Mouse (Mus musculus): Measurements from ENCODE around the gene Glrx. TPM values are rescaled to one million over a fixed set of nuclear protein-coding genes. Genes with fewer than 3 reads are reported as not detected.

Gene Glrx
- 86.1 and 87.0 TPM in 2 replicates for polyA plus RNA-seq (2015; fragmentation: Nextera tagmentation; extraction: Ambion mirVana)

DNA sequence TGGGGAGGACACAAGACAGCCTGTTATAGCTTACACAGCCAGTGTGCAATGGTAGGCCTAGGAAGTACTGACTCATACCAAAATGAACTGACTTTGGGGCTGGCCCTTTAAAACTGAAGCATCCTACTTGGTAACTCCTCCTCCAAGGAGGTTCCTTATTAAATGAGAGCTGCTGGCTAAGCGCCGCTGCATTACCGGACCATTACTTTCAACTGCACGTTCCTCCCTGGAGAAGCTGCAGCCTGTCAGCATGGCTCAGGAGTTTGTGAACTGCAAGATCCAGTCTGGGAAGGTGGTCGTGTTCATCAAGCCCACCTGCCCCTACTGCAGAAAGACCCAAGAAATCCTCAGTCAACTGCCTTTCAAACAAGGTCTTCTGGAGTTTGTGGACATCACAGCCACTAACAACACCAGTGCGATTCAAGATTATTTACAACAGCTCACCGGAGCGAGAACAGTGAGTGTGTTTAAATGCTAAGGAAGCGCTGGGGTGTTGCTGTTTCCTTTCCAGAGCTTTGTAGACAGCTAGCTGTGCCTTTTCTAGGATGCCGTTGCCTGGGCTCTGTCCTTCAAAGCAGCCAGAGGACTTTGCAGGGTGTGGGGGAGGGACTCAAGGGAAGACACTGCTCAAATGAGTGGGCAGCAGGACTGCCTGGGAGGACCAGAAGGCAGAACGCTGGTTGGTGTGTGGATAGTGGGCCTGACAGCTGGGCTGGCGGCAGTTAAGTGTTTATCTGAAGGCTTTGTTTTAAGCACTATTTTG is at the start of gene Glrx:
TSS of gene Glrx (plus strand) at position 150 of the 763 bp plus-strand sequence.
- peak within 1 kb of the TSS; percentile 57 for H3K4me3 ChIP-seq (replicated peaks)
- H3K4me1 ChIP-seq = peaks cover 39% of the 10 kb centered on the region
- H3K9ac ChIP-seq (replicated peaks) = peak within 1 kb of the TSS; percentile 43
- peak; percentile 95 for ATAC-seq (ENCODE audit: low FRiP score)
- H3K27me3 ChIP-seq (replicated peaks) = no peaks in the 10 kb centered on the region
- peak within 1 kb of the TSS; percentile 74 for H3K4me2 ChIP-seq
- H3K27ac ChIP-seq (replicated peaks) = peak within 1 kb of the TSS; percentile 79
- WGBS = under 1% methylated on average over 12 of the region's 12 CpGs
- H3K9me3 ChIP-seq (replicated peaks) = no peaks in the 10 kb centered on the region
- no peaks in the 10 kb centered on the region for H3K36me3 ChIP-seq

DNA sequence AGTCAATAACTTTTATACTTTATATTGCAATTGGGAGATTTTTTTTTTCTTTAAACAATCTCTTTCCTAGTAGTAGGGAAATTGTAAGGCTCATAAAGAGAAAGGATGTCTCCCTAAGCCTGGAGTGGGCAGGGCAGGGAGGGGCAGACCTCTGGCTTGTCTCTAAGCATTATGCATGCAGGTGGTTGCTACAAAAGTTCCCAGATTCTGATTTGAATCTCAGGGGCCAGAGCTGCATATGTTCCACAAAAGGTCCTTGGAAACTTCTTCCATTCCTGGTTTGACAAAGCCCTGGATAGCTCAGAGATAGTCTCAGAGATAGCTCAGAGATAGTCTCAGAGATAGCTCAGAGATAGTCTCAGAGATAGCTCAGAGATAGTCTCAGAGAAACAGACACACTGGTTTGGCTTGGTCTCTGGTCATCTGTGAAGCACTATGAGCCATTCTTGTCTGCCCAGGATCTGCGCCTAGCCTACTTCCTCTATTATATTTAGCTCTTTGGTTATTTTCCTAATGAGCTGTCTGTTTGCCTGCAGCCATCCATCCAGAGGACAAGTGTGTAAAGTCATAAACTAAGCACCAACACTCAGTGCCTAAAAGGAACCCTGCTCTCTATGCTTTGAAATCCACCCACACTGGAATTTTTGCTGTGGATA is 49.0 kb upstream of the Glrx start:
- 79% methylated on average over 1 of the region's 1 CpGs for WGBS
- no peaks in the 10 kb centered on the region for H3K4me1 ChIP-seq

GRCm38 (mm10) chr13:75793863-75794629 is 45.6 kb upstream of the Glrx start:
- H3K4me3 ChIP-seq (replicated peaks) = no peak overlapping the region
- no peaks in the 10 kb centered on the region for H3K36me3 ChIP-seq
- 0 out of 2 replicates have a peak, but pooled peaks cover 3% of the 10 kb centered on the region for H3K4me1 ChIP-seq
- no peak overlapping the region for H3K4me2 ChIP-seq
- no peak for ATAC-seq (ENCODE audit: low FRiP score)
- H3K9me3 ChIP-seq (replicated peaks) = no peaks in the 10 kb centered on the region
- H3K9ac ChIP-seq (replicated peaks) = no peak overlapping the region
- WGBS = 59% methylated on average over 6 of the region's 6 CpGs
- H3K27ac ChIP-seq (replicated peaks) = no peak overlapping the region
- no peaks in the 10 kb centered on the region for H3K27me3 ChIP-seq (replicated peaks)

More for the DNA sequence above, 49.0 kb upstream of the Glrx start:
- Histone ChIP-seq H3K27me3 (replicated peaks) (no peaks in the 10 kb centered on the region), H3K9ac (replicated peaks) (no peak overlapping the region), H3K36me3 (no peaks in the 10 kb centered on the region), H3K4me2 (no peak overlapping the region), H3K4me3 (replicated peaks) (no peak overlapping the region), H3K27ac (replicated peaks) (no peak overlapping the region), H3K9me3 (replicated peaks) (no peaks in the 10 kb centered on the region)
- ATAC-seq (ENCODE audit: low FRiP score) = no peak

DNA sequence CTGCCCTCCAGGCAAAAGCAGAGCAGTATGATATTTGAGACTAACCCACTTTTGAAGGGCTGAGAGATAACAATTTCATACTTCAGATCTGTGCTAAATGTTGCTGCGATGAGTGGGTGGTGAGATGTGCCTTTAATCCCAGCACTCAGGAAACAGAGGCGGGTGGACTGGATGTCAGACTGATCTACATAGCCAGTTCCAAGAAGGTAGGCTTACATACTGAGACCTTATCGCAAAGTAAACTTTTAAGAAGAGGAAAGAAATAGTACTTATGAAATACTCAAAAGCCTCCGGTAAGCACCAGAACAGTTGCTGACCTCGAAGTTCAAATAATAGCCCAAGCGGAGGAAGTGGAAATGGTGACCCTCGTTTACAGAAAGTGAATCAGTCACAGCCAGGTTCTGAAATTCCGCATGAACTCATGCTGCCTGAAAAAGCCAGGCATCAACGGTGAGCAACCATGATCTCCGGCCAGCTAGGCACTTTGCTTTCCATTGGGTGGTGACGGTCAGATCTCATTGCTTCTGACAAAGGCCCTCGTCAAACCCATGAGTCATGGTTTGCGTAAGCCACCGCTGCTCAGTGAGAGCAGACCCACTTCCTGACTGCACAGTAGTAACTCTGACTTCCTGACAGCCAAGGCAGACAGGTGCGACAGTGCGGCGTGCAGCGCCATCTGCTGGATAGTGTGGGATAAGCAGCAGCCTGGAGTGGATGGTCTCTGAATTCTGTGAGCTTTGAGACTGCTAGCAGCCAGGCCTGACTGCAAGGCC is 42.1 kb upstream of the Glrx start:
- Histone ChIP-seq H3K9ac (replicated peaks) (0 out of 2 replicates have a peak overlapping the region, but pooled peaks have one; percentile 8), H3K27ac (replicated peaks) (no peak overlapping the region)
- 32% methylated on average over 18 of the region's 18 CpGs for WGBS

GRCm38 (mm10) chr13:75798413-75799302 is 41.0 kb upstream of the Glrx start:
- WGBS = 76% methylated on average over 7 of the region's 7 CpGs
- no peak overlapping the region for H3K9ac ChIP-seq (replicated peaks)

More for the DNA sequence above, 42.1 kb upstream of the Glrx start:
- peak overlapping the region; percentile 27 for H3K4me3 ChIP-seq (replicated peaks)
- peak; percentile 99 for ATAC-seq (ENCODE audit: low FRiP score)
- no peaks in the 10 kb centered on the region for H3K27me3 ChIP-seq (replicated peaks)
- H3K4me2 ChIP-seq = peak overlapping the region; percentile 58
- no peaks in the 10 kb centered on the region for H3K9me3 ChIP-seq (replicated peaks)
- H3K4me1 ChIP-seq = 0 out of 2 replicates have a peak, but pooled peaks cover 3% of the 10 kb centered on the region
- no peaks in the 10 kb centered on the region for H3K36me3 ChIP-seq

DNA sequence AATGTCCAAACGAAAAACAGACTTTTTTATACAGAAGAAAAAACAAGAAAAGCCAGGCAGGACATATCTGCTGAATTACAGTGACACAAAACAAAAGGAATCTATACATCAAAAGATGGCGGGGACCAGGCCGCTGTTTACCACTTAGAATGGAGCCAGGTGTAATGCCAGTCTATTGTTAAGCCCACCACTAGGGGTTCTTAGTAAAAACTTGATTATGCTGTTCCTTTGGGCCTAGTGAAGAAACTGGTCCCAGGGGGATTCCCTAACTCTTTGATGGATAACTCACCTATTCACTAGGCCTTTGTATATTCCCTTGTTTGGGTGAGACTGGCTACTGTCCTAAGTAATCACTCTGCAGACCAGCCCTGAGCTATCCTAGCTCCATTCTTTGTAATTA is 40.2 kb upstream of the Glrx start:
- 87% methylated on average over 3 of the region's 3 CpGs for WGBS

More at GRCm38 (mm10) chr13:75798413-75799302, 41.0 kb upstream of the Glrx start:
- no peaks in the 10 kb centered on the region for H3K27me3 ChIP-seq (replicated peaks)
- H3K9me3 ChIP-seq (replicated peaks) = no peaks in the 10 kb centered on the region
- no peak overlapping the region for H3K4me2 ChIP-seq
- ATAC-seq (ENCODE audit: low FRiP score) = no peak
- H3K36me3 ChIP-seq = no peaks in the 10 kb centered on the region
- no peak overlapping the region for H3K27ac ChIP-seq (replicated peaks)
- H3K4me1 ChIP-seq = 0 out of 2 replicates have a peak, but pooled peaks cover 3% of the 10 kb centered on the region
- H3K4me3 ChIP-seq (replicated peaks) = no peak overlapping the region

DNA sequence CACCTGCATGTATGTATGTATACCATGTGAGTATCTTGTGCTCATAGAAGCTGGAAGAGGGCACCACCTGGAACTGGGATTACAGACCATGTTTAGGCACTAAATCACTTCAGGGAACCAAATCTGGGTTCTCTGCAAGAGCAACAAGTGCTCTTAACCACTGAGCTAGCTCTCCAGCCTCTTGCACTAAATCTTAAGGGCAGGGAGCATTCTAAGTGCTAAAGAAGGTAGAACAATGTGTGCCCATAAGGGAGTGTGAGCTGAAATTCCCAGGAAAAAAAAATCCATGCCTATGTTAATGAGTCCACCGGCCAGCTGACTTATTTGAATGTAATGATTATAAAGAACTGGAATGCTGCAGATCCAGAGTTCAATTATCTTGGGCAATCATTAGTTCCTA is 31.7 kb upstream of the Glrx start:
- Histone ChIP-seq H3K4me1 (no peaks in the 10 kb centered on the region), H3K9ac (replicated peaks) (no peak overlapping the region), H3K27me3 (replicated peaks) (no peaks in the 10 kb centered on the region), H3K27ac (replicated peaks) (no peak overlapping the region), H3K9me3 (replicated peaks) (no peaks in the 10 kb centered on the region), H3K36me3 (no peaks in the 10 kb centered on the region), H3K4me2 (no peak overlapping the region), H3K4me3 (replicated peaks) (no peak overlapping the region)
- no peak for ATAC-seq (ENCODE audit: low FRiP score)
- 96% methylated on average over 1 of the region's 1 CpGs for WGBS

More for the DNA sequence above, 40.2 kb upstream of the Glrx start:
- no peak overlapping the region for H3K9ac ChIP-seq (replicated peaks)
- H3K9me3 ChIP-seq (replicated peaks) = no peaks in the 10 kb centered on the region
- H3K36me3 ChIP-seq = no peaks in the 10 kb centered on the region
- H3K4me3 ChIP-seq (replicated peaks) = no peak overlapping the region
- no peak for ATAC-seq (ENCODE audit: low FRiP score)
- H3K4me2 ChIP-seq = no peak overlapping the region
- no peak overlapping the region for H3K27ac ChIP-seq (replicated peaks)
- no peaks in the 10 kb centered on the region for H3K27me3 ChIP-seq (replicated peaks)
- H3K4me1 ChIP-seq = 0 out of 2 replicates have a peak, but pooled peaks cover 3% of the 10 kb centered on the region

GRCm38 (mm10) chr13:75809957-75810356 is 29.7 kb upstream of the Glrx start:
- Histone ChIP-seq H3K27me3 (replicated peaks) (no peaks in the 10 kb centered on the region), H3K36me3 (no peaks in the 10 kb centered on the region), H3K27ac (replicated peaks) (no peak overlapping the region), H3K9me3 (replicated peaks) (no peaks in the 10 kb centered on the region), H3K9ac (replicated peaks) (no peak overlapping the region), H3K4me1 (no peaks in the 10 kb centered on the region), H3K4me2 (no peak overlapping the region), H3K4me3 (replicated peaks) (no peak overlapping the region)
- WGBS = 74% methylated on average over 1 of the region's 1 CpGs
- ATAC-seq (ENCODE audit: low FRiP score) = no peak

GRCm38 (mm10) chr13:75817183-75817582 is 22.5 kb upstream of the Glrx start:
- H3K27me3 ChIP-seq (replicated peaks) = no peaks in the 10 kb centered on the region
- no peak for ATAC-seq (ENCODE audit: low FRiP score)
- WGBS = 98% methylated on average over 2 of the region's 2 CpGs

GRCm38 (mm10) chr13:75818486-75818885 is 21.2 kb upstream of the Glrx start:
- no peaks in the 10 kb centered on the region for H3K27me3 ChIP-seq (replicated peaks)
- no peak overlapping the region for H3K9ac ChIP-seq (replicated peaks)
- H3K4me1 ChIP-seq = no peaks in the 10 kb centered on the region
- H3K4me3 ChIP-seq (replicated peaks) = no peak overlapping the region
- ATAC-seq (ENCODE audit: low FRiP score) = no peak
- H3K27ac ChIP-seq (replicated peaks) = no peak overlapping the region
- no peaks in the 10 kb centered on the region for H3K9me3 ChIP-seq (replicated peaks)
- 61% methylated on average over 3 of the region's 3 CpGs for WGBS
- H3K36me3 ChIP-seq = no peaks in the 10 kb centered on the region
- H3K4me2 ChIP-seq = no peak overlapping the region

More at GRCm38 (mm10) chr13:75817183-75817582, 22.5 kb upstream of the Glrx start:
- H3K4me3 ChIP-seq (replicated peaks) = no peak overlapping the region
- H3K4me2 ChIP-seq = no peak overlapping the region
- H3K9ac ChIP-seq (replicated peaks) = no peak overlapping the region
- no peak overlapping the region for H3K27ac ChIP-seq (replicated peaks)
- no peaks in the 10 kb centered on the region for H3K9me3 ChIP-seq (replicated peaks)
- H3K36me3 ChIP-seq = no peaks in the 10 kb centered on the region
- H3K4me1 ChIP-seq = no peaks in the 10 kb centered on the region
